Mouse (Mus musculus) C2C12 (cell line): ENCODE results near the gene Sec22b. TPM values are rescaled to one million over a fixed set of nuclear protein-coding genes. Genes with fewer than 3 reads are reported as not detected.

Experiments
- H3K27me3 ChIP-seq: one replicate; pipeline ENCODE4 v1.6.1; 2011; ENCODE audit not compliant: control insufficient read depth, insufficient read depth, insufficient read length
- H3K36me3 ChIP-seq: one replicate; pipeline ENCODE4 v1.6.1; 2011; ENCODE audit not compliant: control insufficient read depth, insufficient read depth
- H3K4me3 ChIP-seq: one replicate; pipeline ENCODE4 v1.5.1; 2011; ENCODE audit warnings: mild to moderate bottlenecking, control low read depth; ENCODE audit not compliant: poor library complexity, insufficient read depth, severe bottlenecking
- H3K79me2 ChIP-seq: one replicate; pipeline ENCODE4 v1.6.1; 2011; ENCODE audit not compliant: control insufficient read depth, insufficient read depth
- H3K79me3 ChIP-seq: one replicate; pipeline ENCODE4 v1.6.1; 2011; ENCODE audit warnings: low read depth, control low read depth
- H3ac ChIP-seq: one replicate; pipeline ENCODE3; 2011; ENCODE audit warnings: low read depth; ENCODE audit not compliant: control insufficient read depth, insufficient read length
- CEBPB ChIP-seq: IDR thresholded peaks from one replicate; pipeline ENCODE4 v1.6.1; 2011; ENCODE audit warnings: low read depth, mild to moderate bottlenecking, control low read depth, moderate library complexity
- CTCF ChIP-seq: IDR thresholded peaks from one replicate; pipeline ENCODE4 v1.5.1; 2011; ENCODE audit not compliant: control insufficient read depth, insufficient read depth, insufficient read length
- FOSL1 ChIP-seq: IDR thresholded peaks from one replicate; pipeline ENCODE4 v1.8.0; 2011; ENCODE audit warnings: mild to moderate bottlenecking, low read length; ENCODE audit not compliant: poor library complexity, insufficient read depth, severe bottlenecking
- MAX ChIP-seq: IDR thresholded peaks from one replicate; pipeline ENCODE4 v1.6.1; 2011; ENCODE audit warnings: mild to moderate bottlenecking, control low read depth
- MYOD1 ChIP-seq: IDR thresholded peaks from one replicate; pipeline ENCODE4 v1.6.1; 2011; ENCODE audit warnings: low read depth; ENCODE audit not compliant: control insufficient read depth, insufficient read length
- MYOG ChIP-seq: IDR thresholded peaks from one replicate; pipeline ENCODE4 v1.6.1; 2011; ENCODE audit not compliant: control insufficient read depth, insufficient read length; ENCODE audit errors: extremely low read depth
- USF1 ChIP-seq: IDR thresholded peaks from one replicate; pipeline ENCODE4 v1.6.1; 2011; ENCODE audit warnings: low read depth, mild to moderate bottlenecking, control low read depth, moderate library complexity
- polyA plus RNA-seq: library from polyadenylated mRNA; unstranded; fragments of >200 nt; fragmentation: generic; extraction: Trizol; gene quantifications from one replicate; pipeline ENCODE4 v1.2.1, GENCODE M21; 2012; ENCODE audit warnings: missing spikeins

Gene Sec22b
- polyA plus RNA-seq, 1 experiment: 60.0 TPM

- no peaks in the 10 kb centered on the region for H3K27me3 ChIP-seq
- no peaks in the 10 kb centered on the region for H3K36me3 ChIP-seq
- H3K79me2 ChIP-seq: no peaks in the 10 kb centered on the region
- H3K79me3 ChIP-seq: no peaks in the 10 kb centered on the region
- no peak overlapping the region for H3K4me3 ChIP-seq
- TF ChIP-seq MYOD1 (no peak), MYOG (no peak), FOSL1 (no peak), MAX (no peak), CTCF (no peak), USF1 (no peak), CEBPB (no peak)
- no peak overlapping the region for H3ac ChIP-seq
Observed at GRCm38 (mm10) chr3:97961962-97962361, 61.0 kb downstream of the Sec22b start.

- H3K36me3 ChIP-seq: no peaks in the 10 kb centered on the region
- H3K79me2 ChIP-seq: no peaks in the 10 kb centered on the region
- no peaks in the 10 kb centered on the region for H3K27me3 ChIP-seq
- H3K79me3 ChIP-seq: no peaks in the 10 kb centered on the region
- TF ChIP-seq FOSL1 (no peak), USF1 (no peak), CTCF (no peak), MAX (no peak), MYOD1 (no peak), MYOG (no peak)
- no peak overlapping the region for H3ac ChIP-seq
- H3K4me3 ChIP-seq: no peak overlapping the region
Observed at GRCm38 (mm10) chr3:97964878-97965353, 63.9 kb downstream of the Sec22b start.

- no peaks in the 10 kb centered on the region for H3K79me2 ChIP-seq
- H3K4me3 ChIP-seq: no peak overlapping the region
Observed at GRCm38 (mm10) chr3:97967627-97968026, 66.6 kb downstream of the Sec22b start.

GRCm38 (mm10) chr3:97968191-97968590, 67.2 kb downstream of the Sec22b start:
- H3K79me3 ChIP-seq: no peaks in the 10 kb centered on the region
- no peak for TF ChIP-seq MYOG
- TF ChIP-seq MAX: no peak
- TF ChIP-seq FOSL1: no peak
- TF ChIP-seq CTCF: no peak
- TF ChIP-seq CEBPB: no peak
- TF ChIP-seq MYOD1: no peak
- no peak for TF ChIP-seq USF1
- no peaks in the 10 kb centered on the region for H3K27me3 ChIP-seq

More at GRCm38 (mm10) chr3:97967627-97968026, 66.6 kb downstream of the Sec22b start:
- no peak overlapping the region for H3ac ChIP-seq
- no peaks in the 10 kb centered on the region for H3K36me3 ChIP-seq
- no peaks in the 10 kb centered on the region for H3K27me3 ChIP-seq
- TF ChIP-seq MYOD1 (no peak), FOSL1 (no peak), USF1 (no peak), MYOG (no peak), CTCF (no peak), MAX (no peak), CEBPB (no peak)
- no peaks in the 10 kb centered on the region for H3K79me3 ChIP-seq

GRCm38 (mm10) chr3:97969019-97969418, 68.0 kb downstream of the Sec22b start:
- Histone ChIP-seq H3ac (no peak overlapping the region), H3K36me3 (no peaks in the 10 kb centered on the region), H3K27me3 (no peaks in the 10 kb centered on the region), H3K79me2 (no peaks in the 10 kb centered on the region), H3K4me3 (no peak overlapping the region), H3K79me3 (no peaks in the 10 kb centered on the region)
- TF ChIP-seq MYOD1 (no peak), USF1 (no peak), FOSL1 (no peak), CTCF (no peak), MYOG (no peak), MAX (no peak), CEBPB (no peak)

More at GRCm38 (mm10) chr3:97968191-97968590, 67.2 kb downstream of the Sec22b start:
- Histone ChIP-seq H3K4me3 (no peak overlapping the region), H3K79me2 (no peaks in the 10 kb centered on the region), H3ac (no peak overlapping the region), H3K36me3 (no peaks in the 10 kb centered on the region)

GRCm38 (mm10) chr3:97971117-97971516, 70.1 kb downstream of the Sec22b start:
- Histone ChIP-seq H3K79me3 (no peaks in the 10 kb centered on the region), H3ac (no peak overlapping the region), H3K79me2 (no peaks in the 10 kb centered on the region), H3K4me3 (no peak overlapping the region), H3K27me3 (no peaks in the 10 kb centered on the region), H3K36me3 (no peaks in the 10 kb centered on the region)
- TF ChIP-seq MYOD1: no peak
- no peak for TF ChIP-seq USF1
- no peak for TF ChIP-seq FOSL1
- no peak for TF ChIP-seq CEBPB
- no peak for TF ChIP-seq MAX
- TF ChIP-seq MYOG: no peak
- TF ChIP-seq CTCF: no peak
